Mouse (Mus musculus): ENCODE data around the gene Sfswap. TPM values are rescaled to one million over a fixed set of nuclear protein-coding genes. Genes with fewer than 3 reads are reported as not detected.

Gene Sfswap
- polyA plus RNA-seq, 1 experiment from 2014 or later: 43.0 TPM

GRCm38 (mm10) chr5:129501671-129502070, 650 bp downstream of the Sfswap start:
- Histone ChIP-seq H3K36me3 (replicated peaks) (peaks cover 36% of the 10 kb centered on the region), H3K27me3 (replicated peaks; ENCODE audit: low read depth, poor library complexity, severe bottlenecking) (no peaks in the 10 kb centered on the region), H3K4me3 (peak overlapping the region; percentile 100), H3K9me3 (no peaks in the 10 kb centered on the region), H3K27ac (replicated peaks) (peak overlapping the region; percentile 94), H3K4me1 (peaks cover 20% of the 10 kb centered on the region)
- DNase-seq (ENCODE audit: low spot score): no peak
- WGBS: under 1% methylated on average over 44 of the region's 44 CpGs

GRCm38 (mm10) chr5:129506886-129507285, 5.9 kb downstream of the Sfswap start:
- Histone ChIP-seq H3K9me3 (no peaks in the 10 kb centered on the region), H3K4me3 (no peak overlapping the region), H3K27me3 (replicated peaks; ENCODE audit: low read depth, poor library complexity, severe bottlenecking) (no peaks in the 10 kb centered on the region), H3K36me3 (replicated peaks) (peaks cover 87% of the 10 kb centered on the region), H3K4me1 (peaks cover 14% of the 10 kb centered on the region), H3K27ac (replicated peaks) (no peak overlapping the region)
- no peak for DNase-seq (ENCODE audit: low spot score)
- 92% methylated on average over 4 of the region's 4 CpGs for WGBS

- Histone ChIP-seq H3K36me3 (replicated peaks) (peaks cover 100% of the 10 kb centered on the region), H3K4me3 (no peak overlapping the region), H3K27ac (replicated peaks) (no peak overlapping the region), H3K27me3 (replicated peaks; ENCODE audit: low read depth, poor library complexity, severe bottlenecking) (no peaks in the 10 kb centered on the region), H3K9me3 (no peaks in the 10 kb centered on the region), H3K4me1 (no peaks in the 10 kb centered on the region)
- WGBS: 94% methylated on average over 4 of the region's 4 CpGs
- DNase-seq (ENCODE audit: low spot score): no peak
Measured at GRCm38 (mm10) chr5:129518180-129518579, 17.2 kb downstream of the Sfswap start.

GRCm38 (mm10) chr5:129518786-129519185, 17.8 kb downstream of the Sfswap start:
- Histone ChIP-seq H3K27ac (replicated peaks) (no peak overlapping the region), H3K4me1 (no peaks in the 10 kb centered on the region), H3K4me3 (no peak overlapping the region), H3K27me3 (replicated peaks; ENCODE audit: low read depth, poor library complexity, severe bottlenecking) (no peaks in the 10 kb centered on the region), H3K9me3 (no peaks in the 10 kb centered on the region), H3K36me3 (replicated peaks) (peaks cover 100% of the 10 kb centered on the region)
- no peak for DNase-seq (ENCODE audit: low spot score)
- 84% methylated on average over 1 of the region's 1 CpGs for WGBS

- no peak for DNase-seq (ENCODE audit: low spot score)
- no peaks in the 10 kb centered on the region for H3K27me3 ChIP-seq (replicated peaks; ENCODE audit: low read depth, poor library complexity, severe bottlenecking)
- no peaks in the 10 kb centered on the region for H3K4me1 ChIP-seq
- H3K36me3 ChIP-seq (replicated peaks): peaks cover 100% of the 10 kb centered on the region
- no peak overlapping the region for H3K27ac ChIP-seq (replicated peaks)
- 97% methylated on average over 2 of the region's 2 CpGs for WGBS
- H3K4me3 ChIP-seq: no peak overlapping the region
- H3K9me3 ChIP-seq: no peaks in the 10 kb centered on the region
Measured at GRCm38 (mm10) chr5:129519591-129519990, 18.6 kb downstream of the Sfswap start.

GRCm38 (mm10) chr5:129521501-129521900, 20.5 kb downstream of the Sfswap start:
- 92% methylated on average over 7 of the region's 7 CpGs for WGBS
- no peaks in the 10 kb centered on the region for H3K27me3 ChIP-seq (replicated peaks; ENCODE audit: low read depth, poor library complexity, severe bottlenecking)
- no peak for DNase-seq (ENCODE audit: low spot score)
- H3K4me3 ChIP-seq: no peak overlapping the region
- H3K27ac ChIP-seq (replicated peaks): no peak overlapping the region
- no peaks in the 10 kb centered on the region for H3K9me3 ChIP-seq
- peaks cover 100% of the 10 kb centered on the region for H3K36me3 ChIP-seq (replicated peaks)
- no peaks in the 10 kb centered on the region for H3K4me1 ChIP-seq

GRCm38 (mm10) chr5:129521913-129522312, 20.9 kb downstream of the Sfswap start:
- no peak overlapping the region for H3K4me3 ChIP-seq
- 94% methylated on average over 3 of the region's 3 CpGs for WGBS
- H3K36me3 ChIP-seq (replicated peaks): peaks cover 100% of the 10 kb centered on the region

GRCm38 (mm10) chr5:129523166-129523565, 22.1 kb downstream of the Sfswap start:
- no peaks in the 10 kb centered on the region for H3K4me1 ChIP-seq
- no peak for DNase-seq (ENCODE audit: low spot score)
- H3K9me3 ChIP-seq: no peaks in the 10 kb centered on the region
- H3K4me3 ChIP-seq: no peak overlapping the region
- 87% methylated on average over 3 of the region's 3 CpGs for WGBS
- no peaks in the 10 kb centered on the region for H3K27me3 ChIP-seq (replicated peaks; ENCODE audit: low read depth, poor library complexity, severe bottlenecking)
- H3K36me3 ChIP-seq (replicated peaks): peaks cover 100% of the 10 kb centered on the region
- no peak overlapping the region for H3K27ac ChIP-seq (replicated peaks)

More at GRCm38 (mm10) chr5:129521913-129522312, 20.9 kb downstream of the Sfswap start:
- Histone ChIP-seq H3K4me1 (no peaks in the 10 kb centered on the region), H3K27me3 (replicated peaks; ENCODE audit: low read depth, poor library complexity, severe bottlenecking) (no peaks in the 10 kb centered on the region), H3K27ac (replicated peaks) (no peak overlapping the region), H3K9me3 (no peaks in the 10 kb centered on the region)
- DNase-seq (ENCODE audit: low spot score): no peak

GRCm38 (mm10) chr5:129524751-129525150, 23.7 kb downstream of the Sfswap start:
- WGBS: 92% methylated on average over 5 of the region's 5 CpGs
- Histone ChIP-seq H3K4me3 (no peak overlapping the region), H3K9me3 (no peaks in the 10 kb centered on the region), H3K4me1 (no peaks in the 10 kb centered on the region), H3K36me3 (replicated peaks) (peaks cover 100% of the 10 kb centered on the region), H3K27me3 (replicated peaks; ENCODE audit: low read depth, poor library complexity, severe bottlenecking) (no peaks in the 10 kb centered on the region), H3K27ac (replicated peaks) (no peak overlapping the region)
- no peak for DNase-seq (ENCODE audit: low spot score)

- Histone ChIP-seq H3K4me1 (no peaks in the 10 kb centered on the region), H3K9me3 (no peaks in the 10 kb centered on the region), H3K27me3 (replicated peaks; ENCODE audit: low read depth, poor library complexity, severe bottlenecking) (no peaks in the 10 kb centered on the region), H3K4me3 (no peak overlapping the region), H3K36me3 (replicated peaks) (peaks cover 99% of the 10 kb centered on the region), H3K27ac (replicated peaks) (no peak overlapping the region)
- 89% methylated on average over 5 of the region's 5 CpGs for WGBS
- DNase-seq (ENCODE audit: low spot score): no peak
Measured at GRCm38 (mm10) chr5:129527162-129527561, 26.1 kb downstream of the Sfswap start.

- Histone ChIP-seq H3K27me3 (replicated peaks; ENCODE audit: low read depth, poor library complexity, severe bottlenecking) (no peaks in the 10 kb centered on the region), H3K4me1 (no peaks in the 10 kb centered on the region), H3K4me3 (no peak overlapping the region), H3K27ac (replicated peaks) (no peak overlapping the region), H3K9me3 (no peaks in the 10 kb centered on the region), H3K36me3 (replicated peaks) (peaks cover 99% of the 10 kb centered on the region)
- DNase-seq (ENCODE audit: low spot score): no peak
- WGBS: 77% methylated on average over 1 of the region's 1 CpGs
Measured at GRCm38 (mm10) chr5:129529571-129529970, 28.6 kb downstream of the Sfswap start.

- Histone ChIP-seq H3K27me3 (replicated peaks; ENCODE audit: low read depth, poor library complexity, severe bottlenecking) (no peaks in the 10 kb centered on the region), H3K36me3 (replicated peaks) (peaks cover 92% of the 10 kb centered on the region), H3K27ac (replicated peaks) (no peak overlapping the region), H3K4me3 (no peak overlapping the region), H3K4me1 (no peaks in the 10 kb centered on the region), H3K9me3 (no peaks in the 10 kb centered on the region)
- WGBS: 89% methylated on average over 3 of the region's 3 CpGs
- DNase-seq (ENCODE audit: low spot score): no peak
Measured at GRCm38 (mm10) chr5:129533731-129534130, 32.7 kb downstream of the Sfswap start.

GRCm38 (mm10) chr5:129534500-129534899, 33.5 kb downstream of the Sfswap start:
- H3K4me1 ChIP-seq: no peaks in the 10 kb centered on the region
- no peak for DNase-seq (ENCODE audit: low spot score)
- no peak overlapping the region for H3K4me3 ChIP-seq
- H3K36me3 ChIP-seq (replicated peaks): peaks cover 92% of the 10 kb centered on the region
- WGBS: 92% methylated on average over 2 of the region's 2 CpGs
- no peaks in the 10 kb centered on the region for H3K9me3 ChIP-seq
- no peaks in the 10 kb centered on the region for H3K27me3 ChIP-seq (replicated peaks; ENCODE audit: low read depth, poor library complexity, severe bottlenecking)
- H3K27ac ChIP-seq (replicated peaks): no peak overlapping the region

- H3K36me3 ChIP-seq (replicated peaks): peaks cover 92% of the 10 kb centered on the region
- DNase-seq (ENCODE audit: low spot score): no peak
- no peak overlapping the region for H3K27ac ChIP-seq (replicated peaks)
- H3K4me3 ChIP-seq: no peak overlapping the region
- no peaks in the 10 kb centered on the region for H3K27me3 ChIP-seq (replicated peaks; ENCODE audit: low read depth, poor library complexity, severe bottlenecking)
- no peaks in the 10 kb centered on the region for H3K9me3 ChIP-seq
- no peaks in the 10 kb centered on the region for H3K4me1 ChIP-seq
- WGBS: 90% methylated on average over 2 of the region's 2 CpGs
Measured at GRCm38 (mm10) chr5:129535021-129535420, 34.0 kb downstream of the Sfswap start.
